Mouse (Mus musculus) lung, adult 2 months (tissue): ENCODE measurements around the gene Ppp4r4.

Experiments
- CTCF ChIP-seq: fragments of 200-500 bp; IDR thresholded peaks from 2 replicates; pipeline ENCODE4 v1.5.1; 2011; ENCODE audit warnings: mild to moderate bottlenecking, low read length, control low read depth; ENCODE audit not compliant: insufficient read depth
- POLR2A ChIP-seq: fragments of 200-500 bp; IDR thresholded peaks from 2 replicates; pipeline ENCODE4 v1.6.1; 2011; ENCODE audit warnings: low read depth, mild to moderate bottlenecking, control low read depth, low read length, borderline replicate concordance; ENCODE audit errors: extremely low read depth

GRCm38 (mm10) chr12:103508346-103508745 is 23.7 kb upstream of the Ppp4r4 start:
- no peak for TF ChIP-seq CTCF
- TF ChIP-seq POLR2A, result no peak
